Mouse (Mus musculus) embryonic fibroblast, embryonic 13.5 days (primary cell): ENCODE measurements around the gene Dnase1l3.

Source experiments
- CTCF ChIP-seq: IDR thresholded peaks from 2 replicates; pipeline ENCODE4 v1.5.1; 2011; ENCODE audit warnings: mild to moderate bottlenecking, control low read depth, low read length, moderate library complexity, borderline replicate concordance; ENCODE audit not compliant: insufficient read depth
- POLR2A ChIP-seq: IDR thresholded peaks from 2 replicates; pipeline ENCODE4 v1.6.1; 2011; ENCODE audit warnings: low read depth, mild to moderate bottlenecking, control low read depth, low read length, moderate library complexity

- no peak for TF ChIP-seq POLR2A
- no peak for TF ChIP-seq CTCF
These were observed 72.9 kb downstream of the Dnase1l3 start for GRCm38 (mm10) chr14:7921459-7921858.
